Mouse (Mus musculus) neural tube, embryonic 14.5 days (tissue): ENCODE data around the gene Dhps. TPM values are rescaled to one million over a fixed set of nuclear protein-coding genes. Genes with fewer than 3 reads are reported as not detected.

Experiments used
- microRNA-seq: library from miRNA; unstranded; fragments of <30 nt; microRNA quantifications from one replicate; pipeline ENCODE4, GENCODE M21; 2016
- polyA plus RNA-seq: library from polyadenylated mRNA; unstranded; fragments of >200 nt; fragmentation: Nextera tagmentation; extraction: Ambion mirVana; gene quantifications from 2 replicates; pipeline ENCODE4 v1.2.1, GENCODE M21; 2014

Dhps gene
- polyA plus RNA-seq, 1 experiment from 2014 or later: 115 TPM

Small RNA genes lying within 50 kb of the gene (microRNA-seq; reads per million reads assigned to microRNA genes)
- gene Gm23388 (not detected), gene Mir7070 (1.7 reads per million)

Other genes starting within 250 kb of the Dhps start
- 12.3 and 16.9 TPM in 2 replicates for gene Dand5, start 248.9 kb upstream of the Dhps start, polyA plus RNA-seq
- gene Gadd45gip1, start 240.2 kb upstream of the Dhps start, polyA plus RNA-seq: 33.1 and 39.8 TPM in 2 replicates
- 69.4 and 78.1 TPM in 2 replicates for gene Rad23a, start 231.1 kb upstream of the Dhps start, polyA plus RNA-seq
- 615 and 623 TPM in 2 replicates for gene Calr, start 224.8 kb upstream of the Dhps start, polyA plus RNA-seq
- gene Farsa, start 214.8 kb upstream of the Dhps start, polyA plus RNA-seq: 90.9 and 98.2 TPM in 2 replicates
- 14.2 and 24.5 TPM in 2 replicates for gene Syce2, start 199.6 kb upstream of the Dhps start, polyA plus RNA-seq
- gene Gcdh, start 177.8 kb upstream of the Dhps start, polyA plus RNA-seq: 33.5 and 34.2 TPM in 2 replicates
- gene Klf1, start 169.8 kb upstream of the Dhps start, polyA plus RNA-seq: 0.44 and 0.80 TPM in 2 replicates
- gene Dnase2a, start 163.2 kb upstream of the Dhps start, polyA plus RNA-seq: 5.0 and 5.3 TPM in 2 replicates
- 75.6 and 79.8 TPM in 2 replicates for gene Mast1, start 134.4 kb upstream of the Dhps start, polyA plus RNA-seq
- gene Rtbdn, start 124.8 kb upstream of the Dhps start, polyA plus RNA-seq: 1.3 and 3.5 TPM in 2 replicates
- not detected in 2 replicates for gene Gm49661, start 102.3 kb upstream of the Dhps start, polyA plus RNA-seq
- gene Prdx2, start 102.2 kb upstream of the Dhps start, polyA plus RNA-seq: 1,214 and 1,252 TPM in 2 replicates
- gene Rnaseh2a, start 102.0 kb upstream of the Dhps start, polyA plus RNA-seq: 45.7 and 48.0 TPM in 2 replicates
- 5.4 and 8.4 TPM in 2 replicates for gene Junb, start 93.0 kb upstream of the Dhps start, polyA plus RNA-seq
- gene Hook2, start 81.2 kb upstream of the Dhps start, polyA plus RNA-seq: 25.5 and 31.2 TPM in 2 replicates
- 0.12 TPM in 1 of 2 replicates, not detected in the other for gene Best2, start 57.2 kb upstream of the Dhps start, polyA plus RNA-seq
- 119 and 128 TPM in 2 replicates for gene Asna1, start 46.5 kb upstream of the Dhps start, polyA plus RNA-seq
- 153 and 161 TPM in 2 replicates for gene Trir, start 44.9 kb upstream of the Dhps start, polyA plus RNA-seq
- gene Tnpo2, start 34.8 kb upstream of the Dhps start, polyA plus RNA-seq: 30.8 and 45.8 TPM in 2 replicates
- 57.0 and 66.3 TPM in 2 replicates for gene Fbxw9, start 11.7 kb upstream of the Dhps start, polyA plus RNA-seq
- 1.4 TPM in 1 of 2 replicates, not detected in the other for gene Gm5741, start 3.8 kb upstream of the Dhps start, polyA plus RNA-seq
- 120 and 134 TPM in 2 replicates for gene Wdr83os, start 9.0 kb downstream of the Dhps start, polyA plus RNA-seq
- 47.2 and 47.9 TPM in 2 replicates for gene Wdr83, start 9.5 kb downstream of the Dhps start, polyA plus RNA-seq
- 15.4 and 20.9 TPM in 2 replicates for gene Man2b1, start 11.5 kb downstream of the Dhps start, polyA plus RNA-seq
- gene Zfp791, start 51.3 kb downstream of the Dhps start, polyA plus RNA-seq: 2.9 and 3.5 TPM in 2 replicates
- not detected in 2 replicates for gene Cks1brt, start 80.2 kb downstream of the Dhps start, polyA plus RNA-seq
- not detected in 2 replicates for gene Olfr371, start 154.2 kb downstream of the Dhps start, polyA plus RNA-seq
- gene Orc6, start 227.9 kb downstream of the Dhps start, polyA plus RNA-seq: 76.4 and 78.8 TPM in 2 replicates
- gene Vps35, start 228.0 kb downstream of the Dhps start, polyA plus RNA-seq: 183 and 196 TPM in 2 replicates